Mouse (Mus musculus) forebrain, embryonic 11.5 days (tissue): ENCODE measurements around the gene Gramd1b. TPM values are rescaled to one million over a fixed set of nuclear protein-coding genes. Genes with fewer than 3 reads are reported as not detected.
A peak's percentile ranks its signal among the peaks of the same experiment; 100 is the strongest.

Source experiments
- ATAC-seq: fragments of 200-750 bp; cut with Nextera tagmentation; replicated peaks from 2 replicates; pipeline ENCODE4 v1.8.0; 2017; ENCODE audit warnings: moderate TSS enrichment; ENCODE audit not compliant: low FRiP score
- DNase-seq: peaks from one replicate; pipeline ENCODE4 v3.0.0-alpha.2; 2017; ENCODE audit warnings: low spot score
- H3K27ac ChIP-seq: fragments of 300-500 bp; sonication (generic); 2 replicates; pipeline ENCODE4 v1.5.1; 2014; ENCODE audit warnings: low read depth, low read length
- H3K27me3 ChIP-seq: fragments of 300-500 bp; sonication (generic); 2 replicates; pipeline ENCODE4 v1.6.1; 2014; ENCODE audit warnings: mild to moderate bottlenecking, low read length, mixed read lengths; ENCODE audit not compliant: control insufficient read depth, insufficient read depth
- H3K36me3 ChIP-seq: fragments of 300-500 bp; sonication (generic); 2 replicates; pipeline ENCODE4 v1.6.1; 2014; ENCODE audit warnings: mild to moderate bottlenecking, low read length, moderate library complexity, mixed read lengths; ENCODE audit not compliant: control insufficient read depth, insufficient read depth
- H3K4me1 ChIP-seq: fragments of 300-500 bp; sonication (generic); replicated peaks from 2 replicates; pipeline ENCODE4 v1.6.1; 2014; ENCODE audit warnings: low read length, mixed read lengths; ENCODE audit not compliant: control insufficient read depth, insufficient read depth
- H3K4me2 ChIP-seq: fragments of 300-500 bp; sonication (generic); 2 replicates; pipeline ENCODE4 v1.6.1; 2014; ENCODE audit warnings: low read depth, mild to moderate bottlenecking, low read length, moderate library complexity, mixed read lengths; ENCODE audit not compliant: severe bottlenecking
- H3K4me3 ChIP-seq: fragments of 300-500 bp; sonication (generic); 2 replicates; pipeline ENCODE4 v1.5.1; 2014; ENCODE audit warnings: low read depth, low read length
- H3K9ac ChIP-seq: fragments of 300-500 bp; sonication (generic); 2 replicates; pipeline ENCODE4 v1.6.1; 2014; ENCODE audit warnings: low read length
- H3K9me3 ChIP-seq: fragments of 300-500 bp; sonication (generic); 2 replicates; pipeline ENCODE4 v1.6.1; 2016; ENCODE audit warnings: low read length, mixed read lengths; ENCODE audit not compliant: control insufficient read depth
- whole genome bisulfite sequencing: fragments of 180-500 bp; shearing (Covaris S2); extraction: QIAGEN DNeasy Blood & Tissue Kit; methylation state at CpG from one replicate; pipeline ENCODE4 v1.1.7; 2014; 5-methylcytosine and 5-hydroxymethylcytosine counted together
- polyA plus RNA-seq: library from polyadenylated mRNA; unstranded; fragments of >200 nt; fragmentation: Nextera tagmentation; extraction: Ambion mirVana; gene quantifications from 2 replicates; pipeline ENCODE4 v1.2.1, GENCODE M21; 2014

The Gramd1b gene
- polyA plus RNA-seq, 1 experiment from 2014 or later: 3.9 TPM

GRCm38 (mm10) chr9:40389669-40390395 is 141.4 kb downstream of the Gramd1b start:
- Histone ChIP-seq H3K4me3 (no peak overlapping the region), H3K9ac (no peak overlapping the region), H3K4me2 (no peak overlapping the region), H3K27me3 (no peaks in the 10 kb centered on the region), H3K4me1 (peaks cover 12% of the 10 kb centered on the region), H3K9me3 (no peaks in the 10 kb centered on the region), H3K36me3 (no peaks in the 10 kb centered on the region), H3K27ac (no peak overlapping the region)
- ATAC-seq (no peak), DNase-seq (no peak)
- WGBS: 93% methylated on average over 8 of the region's 8 CpGs

- Histone ChIP-seq H3K9ac (no peak overlapping the region), H3K27ac (no peak overlapping the region), H3K27me3 (no peaks in the 10 kb centered on the region), H3K4me2 (no peak overlapping the region), H3K4me3 (no peak overlapping the region), H3K4me1 (peaks cover 12% of the 10 kb centered on the region), H3K36me3 (no peaks in the 10 kb centered on the region), H3K9me3 (no peaks in the 10 kb centered on the region)
- DNase-seq: no peak
- no peak for ATAC-seq
- 86% methylated on average over 6 of the region's 6 CpGs for WGBS
These were observed 142.0 kb downstream of the Gramd1b start for GRCm38 (mm10) chr9:40389175-40389574.

- ATAC-seq: no peak
- 93% methylated on average over 5 of the region's 5 CpGs for WGBS
- Histone ChIP-seq H3K9ac (no peak overlapping the region), H3K36me3 (no peaks in the 10 kb centered on the region), H3K27ac (no peak overlapping the region), H3K9me3 (no peaks in the 10 kb centered on the region), H3K4me3 (no peak overlapping the region), H3K27me3 (no peaks in the 10 kb centered on the region), H3K4me1 (no peaks in the 10 kb centered on the region), H3K4me2 (no peak overlapping the region)
- DNase-seq: no peak
These were observed 146.4 kb downstream of the Gramd1b start for GRCm38 (mm10) chr9:40384781-40385180.

GRCm38 (mm10) chr9:40382508-40382907 is 148.7 kb downstream of the Gramd1b start:
- H3K27me3 ChIP-seq: no peaks in the 10 kb centered on the region
- H3K4me2 ChIP-seq: no peak overlapping the region
- H3K9me3 ChIP-seq: no peaks in the 10 kb centered on the region
- no peak overlapping the region for H3K4me3 ChIP-seq
- H3K4me1 ChIP-seq: no peaks in the 10 kb centered on the region
- H3K9ac ChIP-seq: no peak overlapping the region
- no peak for ATAC-seq
- no peak for DNase-seq
- no peaks in the 10 kb centered on the region for H3K36me3 ChIP-seq
- no peak overlapping the region for H3K27ac ChIP-seq
- WGBS: 84% methylated on average over 3 of the region's 3 CpGs

- no peaks in the 10 kb centered on the region for H3K4me1 ChIP-seq
- H3K4me2 ChIP-seq: no peak overlapping the region
- 12% methylated on average over 14 of the region's 15 CpGs for WGBS
- no peaks in the 10 kb centered on the region for H3K9me3 ChIP-seq
- H3K27ac ChIP-seq: no peak overlapping the region
- H3K27me3 ChIP-seq: no peaks in the 10 kb centered on the region
- DNase-seq (no peak), ATAC-seq (peak; percentile 46; the same call in 1 of the 2 replicates)
- H3K4me3 ChIP-seq: no peak overlapping the region
- H3K36me3 ChIP-seq: no peaks in the 10 kb centered on the region
- H3K9ac ChIP-seq: no peak overlapping the region
These were observed 149.5 kb downstream of the Gramd1b start for GRCm38 (mm10) chr9:40381416-40382411.

GRCm38 (mm10) chr9:40376711-40377410 is 154.3 kb downstream of the Gramd1b start:
- DNase-seq: no peak
- WGBS: 47% methylated on average over 9 of the region's 9 CpGs
- Histone ChIP-seq H3K27ac (no peak overlapping the region), H3K9me3 (no peaks in the 10 kb centered on the region), H3K4me3 (no peak overlapping the region), H3K36me3 (no peaks in the 10 kb centered on the region), H3K27me3 (no peaks in the 10 kb centered on the region), H3K4me2 (no peak overlapping the region), H3K9ac (no peak overlapping the region; the same call in 1 of the 2 replicates), H3K4me1 (peaks cover 9% of the 10 kb centered on the region; the same call in 1 of the 2 replicates)
- ATAC-seq: 0 out of 2 replicates have a peak, but pooled peaks have one; percentile 10

- ATAC-seq (peak; percentile 82), DNase-seq (peak; percentile 75)
- Histone ChIP-seq H3K27me3 (no peaks in the 10 kb centered on the region), H3K4me1 (peaks cover 9% of the 10 kb centered on the region; the same call in 1 of the 2 replicates), H3K4me2 (peak overlapping the region; percentile 49), H3K36me3 (no peaks in the 10 kb centered on the region), H3K9me3 (no peaks in the 10 kb centered on the region), H3K9ac (peak overlapping the region; percentile 41), H3K4me3 (0 out of 2 replicates have a peak overlapping the region, but pooled peaks have one; percentile 9), H3K27ac (no peak overlapping the region)
- WGBS: 5% methylated on average over 11 of the region's 11 CpGs
These were observed 155.0 kb downstream of the Gramd1b start for GRCm38 (mm10) chr9:40376139-40376541.

- no peak overlapping the region for H3K4me3 ChIP-seq
- no peak overlapping the region; the same call in 1 of the 2 replicates for H3K4me2 ChIP-seq
- no peak for DNase-seq
- ATAC-seq: 0 out of 2 replicates have a peak, but pooled peaks have one; percentile 10
- H3K36me3 ChIP-seq: no peaks in the 10 kb centered on the region
- H3K9ac ChIP-seq: no peak overlapping the region
- no peaks in the 10 kb centered on the region for H3K9me3 ChIP-seq
- H3K27ac ChIP-seq: no peak overlapping the region
- 49% methylated on average over 6 of the region's 6 CpGs for WGBS
- H3K4me1 ChIP-seq: peaks cover 9% of the 10 kb centered on the region; the same call in 1 of the 2 replicates
- H3K27me3 ChIP-seq: no peaks in the 10 kb centered on the region
These were observed 155.7 kb downstream of the Gramd1b start for GRCm38 (mm10) chr9:40375518-40375917.
